Mouse (Mus musculus) limb, embryonic 10.5 days (tissue): ENCODE results near the gene Spg7. TPM values are rescaled to one million over a fixed set of nuclear protein-coding genes. Genes with fewer than 3 reads are reported as not detected.
"Not testable (repeated sequence)": the region's sequence is repeated elsewhere in the genome, so short reads cannot be mapped to it uniquely, and the experiment has no call there.

Experiments
- DNase-seq: peaks from one replicate; pipeline ENCODE4 v3.0.0-alpha.2; 2017; ENCODE audit warnings: low spot score
- H3K27ac ChIP-seq: fragments of 300-500 bp; sonication (generic); 2 replicates; pipeline ENCODE4 v1.5.1; 2016; ENCODE audit warnings: mild to moderate bottlenecking
- H3K27me3 ChIP-seq: fragments of 300-500 bp; sonication (generic); 2 replicates; pipeline ENCODE4 v1.6.1; 2016; ENCODE audit warnings: low read depth, mild to moderate bottlenecking; ENCODE audit not compliant: poor library complexity, severe bottlenecking
- H3K36me3 ChIP-seq: fragments of 300-500 bp; sonication (generic); 2 replicates; pipeline ENCODE4 v1.6.1; 2016; ENCODE audit warnings: mild to moderate bottlenecking, moderate library complexity
- H3K4me1 ChIP-seq: fragments of 300-500 bp; sonication (generic); 2 replicates; pipeline ENCODE4 v1.6.1; 2016
- H3K4me3 ChIP-seq: fragments of 300-500 bp; sonication (generic); 2 replicates; pipeline ENCODE4 v1.5.1; 2016; ENCODE audit warnings: mild to moderate bottlenecking, moderate library complexity
- H3K9me3 ChIP-seq: fragments of 300-500 bp; sonication (generic); replicated peaks from 2 replicates; pipeline ENCODE4 v1.6.1; 2016; ENCODE audit warnings: mild to moderate bottlenecking
- WGBS: fragments of 180-500 bp; shearing (Covaris S2); methylation state at CpG from one replicate; pipeline ENCODE4 v1.1.7; 2016; 5-methylcytosine and 5-hydroxymethylcytosine counted together
- polyA plus RNA-seq: library from polyadenylated mRNA; unstranded; fragments of >200 nt; fragmentation: Nextera tagmentation; extraction: Ambion mirVana; gene quantifications from 2 replicates; pipeline ENCODE4 v1.2.1, GENCODE M21; 2016

Gene Spg7
- polyA plus RNA-seq, 1 experiment from 2014 or later: 60.5 TPM

GRCm38 (mm10) chr8:123077213-123077612, 14.5 kb downstream of the Spg7 start:
- no peaks in the 10 kb centered on the region for H3K27me3 ChIP-seq
- H3K4me1 ChIP-seq: no peaks in the 10 kb centered on the region
- no peak overlapping the region for H3K27ac ChIP-seq
- 87% methylated on average over 6 of the region's 6 CpGs for WGBS
- no peak for DNase-seq
- peaks cover 99% of the 10 kb centered on the region for H3K36me3 ChIP-seq
- H3K4me3 ChIP-seq: no peak overlapping the region
- H3K9me3 ChIP-seq: no peaks in the 10 kb centered on the region

GRCm38 (mm10) chr8:123082993-123083392, 20.3 kb downstream of the Spg7 start:
- H3K4me1 ChIP-seq: no peaks in the 10 kb centered on the region
- 85% methylated on average over 6 of the region's 6 CpGs for WGBS
- no peak overlapping the region for H3K27ac ChIP-seq
- DNase-seq: no peak
- no peaks in the 10 kb centered on the region for H3K9me3 ChIP-seq
- H3K27me3 ChIP-seq: no peaks in the 10 kb centered on the region
- H3K36me3 ChIP-seq: peaks cover 100% of the 10 kb centered on the region
- H3K4me3 ChIP-seq: no peak overlapping the region

GRCm38 (mm10) chr8:123083610-123084009, 20.9 kb downstream of the Spg7 start:
- Histone ChIP-seq H3K4me1 (no peaks in the 10 kb centered on the region), H3K36me3 (peaks cover 100% of the 10 kb centered on the region), H3K4me3 (no peak overlapping the region), H3K9me3 (no peaks in the 10 kb centered on the region), H3K27ac (no peak overlapping the region), H3K27me3 (no peaks in the 10 kb centered on the region)
- DNase-seq: no peak
- WGBS: 93% methylated on average over 12 of the region's 12 CpGs

GRCm38 (mm10) chr8:123087289-123087688, 24.5 kb downstream of the Spg7 start:
- no peak for DNase-seq
- no peaks in the 10 kb centered on the region for H3K9me3 ChIP-seq
- H3K36me3 ChIP-seq: peaks cover 100% of the 10 kb centered on the region
- H3K27ac ChIP-seq: no peak overlapping the region
- H3K4me3 ChIP-seq: no peak overlapping the region
- no peaks in the 10 kb centered on the region for H3K27me3 ChIP-seq
- H3K4me1 ChIP-seq: no peaks in the 10 kb centered on the region
- 93% methylated on average over 9 of the region's 9 CpGs for WGBS

- Histone ChIP-seq H3K9me3 (no peaks in the 10 kb centered on the region), H3K4me3 (no peak overlapping the region), H3K27ac (no peak overlapping the region), H3K4me1 (peaks cover 9% of the 10 kb centered on the region), H3K36me3 (peaks cover 58% of the 10 kb centered on the region), H3K27me3 (no peaks in the 10 kb centered on the region)
- DNase-seq: no peak
- WGBS: 93% methylated on average over 11 of the region's 11 CpGs
These were observed 34.5 kb downstream of the Spg7 start for GRCm38 (mm10) chr8:123097216-123097615.

GRCm38 (mm10) chr8:123097786-123098584, 35.2 kb downstream of the Spg7 start:
- H3K4me3 ChIP-seq: no peak overlapping the region
- DNase-seq: no peak
- H3K27ac ChIP-seq: no peak overlapping the region
- H3K4me1 ChIP-seq: peaks cover 9% of the 10 kb centered on the region
- WGBS: 80% methylated on average over 12 of the region's 12 CpGs
- no peaks in the 10 kb centered on the region for H3K9me3 ChIP-seq
- H3K27me3 ChIP-seq: no peaks in the 10 kb centered on the region
- H3K36me3 ChIP-seq: peaks cover 55% of the 10 kb centered on the region

GRCm38 (mm10) chr8:123100288-123100687, 37.5 kb downstream of the Spg7 start:
- Histone ChIP-seq H3K9me3 (no peaks in the 10 kb centered on the region), H3K4me1 (peaks cover 17% of the 10 kb centered on the region), H3K27ac (peak overlapping the region; percentile 48), H3K4me3 (no peak overlapping the region), H3K27me3 (no peaks in the 10 kb centered on the region), H3K36me3 (peaks cover 55% of the 10 kb centered on the region)
- DNase-seq: no peak
- WGBS: 62% methylated on average over 8 of the region's 8 CpGs

- Histone ChIP-seq H3K4me3 (peak overlapping the region; percentile 97), H3K9me3 (no peaks in the 10 kb centered on the region), H3K4me1 (peaks cover 17% of the 10 kb centered on the region), H3K36me3 (peaks cover 56% of the 10 kb centered on the region), H3K27ac (no peak overlapping the region), H3K27me3 (no peaks in the 10 kb centered on the region)
- 79% methylated on average over 4 of the region's 4 CpGs for WGBS
- DNase-seq: no peak
These were observed 38.5 kb downstream of the Spg7 start for GRCm38 (mm10) chr8:123101244-123101643.

- DNase-seq: peak; percentile 98
- Histone ChIP-seq H3K36me3 (peaks cover 52% of the 10 kb centered on the region), H3K4me1 (peaks cover 17% of the 10 kb centered on the region), H3K27ac (peak within 1 kb of the TSS; percentile 99), H3K4me3 (peak within 1 kb of the TSS; percentile 97), H3K27me3 (no peaks in the 10 kb centered on the region), H3K9me3 (no peaks in the 10 kb centered on the region)
- 2% methylated on average over 56 of the region's 56 CpGs for WGBS
These were observed 39.3 kb downstream of the Spg7 start, which contains the start of gene Rpl13 for GRCm38 (mm10) chr8:123101735-123102685. Rpl13 (plus strand) TSS chr8:123102350.

- Histone ChIP-seq H3K36me3 (peaks cover 43% of the 10 kb centered on the region), H3K4me1 (peaks cover 17% of the 10 kb centered on the region), H3K27ac (peak overlapping the region; percentile 99), H3K4me3 (peak overlapping the region; percentile 97)
- H3K27me3 ChIP-seq, H3K9me3 ChIP-seq: not testable (repeated sequence)
- peak; percentile 42 for DNase-seq
- WGBS: under 1% methylated on average over 26 of the region's 26 CpGs
These were observed 40.1 kb downstream of the Spg7 start for GRCm38 (mm10) chr8:123102855-123103254.

- H3K4me1 ChIP-seq: peaks cover 17% of the 10 kb centered on the region
- H3K4me3 ChIP-seq: peak overlapping the region; percentile 97
- peaks cover 39% of the 10 kb centered on the region for H3K36me3 ChIP-seq
- peak overlapping the region; percentile 99 for H3K27ac ChIP-seq
- no peaks in the 10 kb centered on the region for H3K27me3 ChIP-seq
- H3K9me3 ChIP-seq: no peaks in the 10 kb centered on the region
- no peak for DNase-seq
- WGBS: 18% methylated on average over 15 of the region's 15 CpGs
These were observed 40.5 kb downstream of the Spg7 start for GRCm38 (mm10) chr8:123103285-123103684.

GRCm38 (mm10) chr8:123104046-123104767, 41.5 kb downstream of the Spg7 start:
- Histone ChIP-seq H3K9me3 (no peaks in the 10 kb centered on the region), H3K27ac (peak overlapping the region; percentile 99; the same call in 1 of the 2 replicates), H3K4me3 (peak overlapping the region; percentile 97), H3K4me1 (peaks cover 17% of the 10 kb centered on the region), H3K36me3 (peaks cover 34% of the 10 kb centered on the region), H3K27me3 (no peaks in the 10 kb centered on the region)
- WGBS: 89% methylated on average over 6 of the region's 6 CpGs
- no peak for DNase-seq
